Mouse (Mus musculus): Measurements from ENCODE around the gene Defb18. TPM values are rescaled to one million over a fixed set of nuclear protein-coding genes. Genes with fewer than 3 reads are reported as not detected.
"Not testable (repeated sequence)": the region's sequence is repeated elsewhere in the genome, so short reads cannot be mapped to it uniquely, and the experiment has no call there.

Defb18 gene
- not detected in 3 replicates for total RNA-seq (2017)

DNA sequence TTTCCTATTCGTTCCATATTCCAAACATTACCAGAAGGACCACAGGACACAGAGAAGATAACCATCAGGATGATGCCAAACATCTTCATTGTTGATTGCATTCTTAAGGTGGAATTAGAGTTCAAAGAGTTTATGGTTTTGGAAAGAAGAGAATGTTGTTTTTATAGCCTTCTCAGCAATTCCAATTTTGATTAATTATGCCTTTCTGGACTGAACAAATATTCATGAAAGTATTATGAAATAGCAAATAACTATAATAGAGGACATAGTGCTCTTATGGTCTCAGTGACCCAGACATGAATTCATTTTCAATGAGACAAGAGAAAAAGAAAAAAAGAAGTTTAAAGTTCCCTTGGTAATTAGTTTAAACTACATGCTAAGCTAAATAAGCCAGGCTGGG lies at the start of gene Defb18:
Defb18 (minus strand) TSS at position 101 of the 400 bp plus-strand sequence.
- no peak for ATAC-seq (replicated peaks; ENCODE audit: insufficient number of reproducible peaks, low FRiP score, low TSS enrichment, poor library complexity, severe bottlenecking)

DNA sequence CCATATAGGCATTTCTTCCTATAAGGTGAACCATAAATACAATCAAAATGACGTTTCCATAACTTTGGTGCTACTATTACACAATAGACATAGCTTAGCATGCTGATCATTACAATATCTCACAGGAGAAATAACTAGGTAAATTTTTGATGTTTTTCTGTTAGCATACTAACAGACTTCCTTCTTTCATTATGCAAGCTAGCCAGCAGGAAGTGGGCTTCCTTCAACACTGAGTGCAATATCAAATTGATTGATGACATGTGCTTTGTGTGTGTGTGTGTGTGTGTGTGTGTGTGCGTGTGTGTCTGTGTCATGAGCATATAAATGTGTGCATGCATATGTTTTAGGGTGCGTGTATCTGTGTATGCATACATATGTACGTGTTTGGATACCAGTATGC lies 33.9 kb upstream of the Defb18 start:
- ATAC-seq (replicated peaks; ENCODE audit: insufficient number of reproducible peaks, low FRiP score, low TSS enrichment, poor library complexity, severe bottlenecking) = no peak

DNA sequence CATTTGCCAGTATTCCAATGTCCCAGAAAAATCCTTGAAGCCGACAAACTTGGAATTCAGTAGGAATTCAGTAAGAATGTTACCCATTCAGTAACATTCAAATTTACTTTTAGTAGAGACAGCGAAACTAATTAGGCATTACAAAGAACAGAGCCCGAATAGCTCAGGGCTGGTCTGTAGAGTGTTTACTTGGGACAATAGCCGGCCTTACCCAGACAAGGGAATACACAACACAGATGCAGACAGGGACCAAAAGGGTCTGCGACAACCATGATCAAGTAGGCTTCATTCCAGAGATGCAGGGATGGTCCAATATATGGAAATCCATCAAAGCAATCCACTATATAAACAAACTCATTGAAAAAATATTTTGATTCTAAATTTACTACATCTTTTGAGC lies 31.6 kb upstream of the Defb18 start:
- ATAC-seq (replicated peaks; ENCODE audit: insufficient number of reproducible peaks, low FRiP score, low TSS enrichment, poor library complexity, severe bottlenecking) = no peak

DNA sequence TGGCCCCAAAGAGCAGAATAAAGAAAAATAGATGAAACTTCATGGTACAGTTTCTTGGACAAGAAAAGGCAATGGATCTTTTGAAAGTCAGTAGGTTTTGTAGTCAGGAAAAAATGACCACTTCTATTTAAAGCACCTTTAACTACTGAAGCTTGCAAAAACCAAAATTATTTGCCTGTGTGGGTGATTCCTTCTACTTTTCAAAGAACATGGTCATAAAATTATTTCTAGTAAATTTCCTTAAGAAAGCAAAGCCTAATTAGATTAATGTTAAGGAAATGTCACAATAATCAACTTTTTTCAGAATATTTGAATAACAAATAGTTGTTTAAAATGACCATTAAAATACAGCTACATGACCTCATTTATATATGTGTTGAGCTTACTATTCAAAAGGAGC lies 27.8 kb upstream of the Defb18 start, which contains the start of gene Defb41:
Defb41 (minus strand) TSS at position 101 of the 400 bp plus-strand sequence.
- ATAC-seq (replicated peaks; ENCODE audit: insufficient number of reproducible peaks, low FRiP score, low TSS enrichment, poor library complexity, severe bottlenecking) = no peak

DNA sequence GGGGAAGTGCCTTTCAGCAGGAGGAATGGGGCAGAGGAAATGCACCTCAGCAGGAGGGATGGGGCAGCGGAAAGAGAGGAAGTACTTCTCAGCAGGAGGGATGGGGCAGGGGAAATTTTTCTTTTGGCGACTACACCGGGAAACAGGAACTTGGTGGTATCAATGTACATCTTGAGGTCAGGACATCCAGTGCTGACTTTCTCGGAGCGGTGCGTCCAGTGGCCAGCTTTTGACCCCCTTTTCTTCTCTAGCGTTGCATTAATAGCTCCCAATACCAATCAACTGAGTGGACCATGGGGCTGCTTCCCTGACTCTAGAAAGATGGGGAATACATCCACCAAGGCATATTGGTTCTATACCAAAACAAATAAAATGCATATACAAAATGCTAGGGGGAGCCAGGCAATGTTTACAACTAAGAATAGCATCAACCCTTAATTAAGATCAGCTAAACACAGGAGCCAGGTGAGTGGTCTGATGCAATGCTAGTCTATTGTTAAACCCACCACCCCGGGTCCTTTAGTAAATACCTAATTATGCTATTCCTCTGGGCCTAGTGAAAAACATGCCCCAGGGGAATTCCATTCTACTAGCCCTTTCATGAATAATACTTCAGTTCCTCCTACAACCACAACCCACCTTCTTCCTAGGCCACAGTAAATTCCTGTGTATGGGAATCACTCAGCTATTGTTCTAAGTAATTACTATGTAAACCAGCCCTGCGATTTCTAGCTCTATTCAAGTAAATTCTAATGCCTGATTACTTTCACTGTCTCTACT lies 8.7 kb upstream of the Defb18 start:
- not testable (repeated sequence) for ATAC-seq (replicated peaks; ENCODE audit: insufficient number of reproducible peaks, low FRiP score, low TSS enrichment, poor library complexity, severe bottlenecking)

DNA sequence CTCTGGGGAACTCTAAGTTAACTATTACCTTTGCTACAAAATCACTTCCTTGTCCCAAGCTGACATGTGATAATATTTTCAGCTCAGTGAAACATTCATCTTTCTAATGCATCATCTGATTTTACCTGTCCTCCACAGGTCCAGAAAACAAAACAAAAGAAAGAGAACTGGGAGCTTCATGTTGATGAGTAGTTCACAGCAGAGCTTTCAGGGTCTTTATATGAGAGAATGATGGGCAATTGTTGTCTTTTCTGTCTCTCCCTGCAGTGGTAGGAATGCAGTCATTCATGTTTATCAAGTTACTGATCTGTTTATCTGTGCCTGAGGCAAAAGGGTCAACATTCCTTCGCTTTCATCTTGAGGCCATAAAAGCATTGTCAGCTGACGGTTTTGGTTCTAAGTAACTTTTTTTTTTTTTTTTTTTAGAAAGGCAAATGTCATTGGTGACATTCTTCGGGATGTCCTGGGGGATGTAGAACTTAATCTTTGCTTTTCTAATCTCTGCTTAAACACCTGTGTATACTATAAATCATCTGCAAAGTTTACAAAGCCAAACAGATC lies 13.8 kb downstream of the Defb18 start:
- ATAC-seq (replicated peaks; ENCODE audit: insufficient number of reproducible peaks, low FRiP score, low TSS enrichment, poor library complexity, severe bottlenecking) = no peak

DNA sequence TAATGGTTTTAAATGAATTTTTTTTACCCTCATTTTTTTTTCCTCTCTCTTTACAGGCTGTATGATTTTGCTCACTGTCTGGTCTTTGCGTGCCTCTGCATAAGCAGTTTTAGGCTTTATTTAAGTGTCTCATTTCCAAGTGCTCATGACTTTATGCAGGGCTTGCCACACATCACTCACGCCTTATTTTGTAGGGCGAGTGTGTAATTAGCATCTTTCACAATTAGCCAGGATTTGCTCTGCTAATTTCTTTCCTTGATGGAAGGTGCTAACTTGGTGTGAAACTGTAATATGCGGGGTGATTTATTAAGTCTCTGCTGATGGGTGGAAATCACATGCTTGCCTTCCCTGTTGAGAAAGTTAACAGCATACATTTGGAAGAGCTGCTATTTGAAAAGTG lies 45.5 kb downstream of the Defb18 start:
- ATAC-seq (replicated peaks; ENCODE audit: insufficient number of reproducible peaks, low FRiP score, low TSS enrichment, poor library complexity, severe bottlenecking) = no peak

DNA sequence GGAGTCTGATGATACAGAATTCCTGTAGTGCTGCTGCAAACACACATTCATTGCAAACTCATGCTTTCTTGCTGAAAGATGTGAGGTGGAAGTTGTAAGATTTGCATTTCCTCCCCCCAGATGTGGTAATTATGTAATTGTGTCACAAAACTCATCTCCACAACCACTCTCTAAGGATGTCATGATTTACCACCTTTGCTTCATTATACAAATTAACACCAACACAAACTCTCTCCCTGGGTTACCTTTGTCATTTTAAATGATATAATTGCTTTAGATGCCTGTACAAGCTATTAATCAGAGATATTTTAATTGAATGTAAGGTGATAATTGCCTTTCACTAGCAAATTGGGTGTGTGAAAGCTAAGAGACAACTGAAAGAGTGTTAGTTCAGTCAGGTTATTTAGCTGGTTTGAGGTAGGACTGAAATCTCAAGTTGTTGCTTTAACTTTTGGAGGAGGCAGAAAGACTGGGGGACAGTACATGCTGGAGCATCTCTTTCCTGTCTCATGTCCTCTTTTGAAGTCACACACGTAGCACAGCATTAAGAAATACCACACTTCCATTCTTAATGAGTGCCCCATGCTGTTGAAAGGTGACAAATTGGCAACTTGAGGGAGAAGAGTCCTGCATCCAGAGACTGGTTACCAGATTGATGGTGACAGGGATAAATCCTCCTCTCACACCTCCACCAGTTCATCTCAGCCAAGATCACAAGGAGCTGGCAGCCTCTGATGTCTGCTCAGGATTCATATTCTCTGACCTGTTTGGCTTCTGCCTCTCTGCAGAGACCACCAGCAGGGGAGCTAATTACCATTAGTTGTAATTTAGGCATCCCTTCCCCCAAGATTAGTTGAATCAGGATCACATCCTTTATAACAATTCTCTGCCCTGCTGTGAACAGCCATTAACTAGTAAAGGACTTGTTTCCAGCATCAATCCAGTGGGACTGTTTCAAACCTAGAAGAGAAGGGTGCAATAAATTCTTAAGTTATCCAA lies 46.2 kb downstream of the Defb18 start:
- no peak for ATAC-seq (replicated peaks; ENCODE audit: insufficient number of reproducible peaks, low FRiP score, low TSS enrichment, poor library complexity, severe bottlenecking)

Other genes with a start within 250 kb of the Defb18 start
- gene Crisp4, start 91.5 kb downstream of the Defb18 start, total RNA-seq (2017) = not detected in 3 replicates
- gene Defb41, start 27.7 kb upstream of the Defb18 start, total RNA-seq (2017) = not detected in 3 replicates

Data from monocyte, adult 5-6 weeks (primary cell).